Mouse (Mus musculus): ENCODE results near the gene Paxbp1. TPM values are rescaled to one million over a fixed set of nuclear protein-coding genes. Genes with fewer than 3 reads are reported as not detected.

Paxbp1 gene
- polyA plus RNA-seq, 1 experiment from 2014 or later: 36.8 TPM

- no peak overlapping the region for H3K4me2 ChIP-seq
- 64% methylated on average over 5 of the region's 5 CpGs for WGBS
- no peaks in the 10 kb centered on the region; the same call in 1 of the 2 replicates for H3K36me3 ChIP-seq
- H3K27ac ChIP-seq: 0 out of 2 replicates have a peak overlapping the region, but pooled peaks have one; percentile 5
- H3K4me1 ChIP-seq (replicated peaks): peaks cover 12% of the 10 kb centered on the region
- ATAC-seq (replicated peaks; ENCODE audit: insufficient number of reproducible peaks, insufficient read depth, low FRiP score, low read depth): no peak
- H3K27me3 ChIP-seq: no peaks in the 10 kb centered on the region
- H3K4me3 ChIP-seq: no peak overlapping the region
- H3K9me3 ChIP-seq (replicated peaks): no peaks in the 10 kb centered on the region
- no peak overlapping the region for H3K9ac ChIP-seq
Observed at GRCm38 (mm10) chr16:90995498-90995897, 48.8 kb downstream of the Paxbp1 start.

- H3K27me3 ChIP-seq: no peaks in the 10 kb centered on the region
- H3K36me3 ChIP-seq: no peaks in the 10 kb centered on the region; the same call in 1 of the 2 replicates
- 18% methylated on average over 4 of the region's 4 CpGs for WGBS
- H3K4me2 ChIP-seq: no peak overlapping the region
- no peak overlapping the region for H3K4me3 ChIP-seq
- H3K27ac ChIP-seq: 0 out of 2 replicates have a peak overlapping the region, but pooled peaks have one; percentile 5
- peaks cover 12% of the 10 kb centered on the region for H3K4me1 ChIP-seq (replicated peaks)
- 0 out of 2 replicates have a peak, but pooled peaks have one; percentile 43 for ATAC-seq (replicated peaks; ENCODE audit: insufficient number of reproducible peaks, insufficient read depth, low FRiP score, low read depth)
- H3K9me3 ChIP-seq (replicated peaks): no peaks in the 10 kb centered on the region
- no peak overlapping the region for H3K9ac ChIP-seq
Observed at GRCm38 (mm10) chr16:90995023-90995422, 49.3 kb downstream of the Paxbp1 start.

DNA sequence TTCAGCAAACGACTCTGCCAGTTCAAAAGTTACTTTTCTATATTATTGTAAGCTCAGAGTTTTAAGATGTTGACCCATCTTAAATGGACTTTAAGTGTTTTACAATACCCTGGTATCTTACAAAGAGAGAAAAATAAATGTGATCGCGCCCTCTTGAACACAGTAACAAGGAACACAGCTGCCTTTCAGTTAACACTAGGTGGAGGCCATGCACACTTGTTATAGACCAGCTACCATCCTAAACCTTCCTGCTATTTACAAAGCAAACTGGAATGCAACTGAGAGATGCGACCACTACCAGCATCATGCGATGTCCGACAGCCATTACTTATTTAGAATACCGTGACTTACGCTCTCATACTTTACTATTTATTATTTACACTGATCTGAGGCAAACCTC, 55.2 kb downstream of the Paxbp1 start:
- no peak overlapping the region for H3K4me3 ChIP-seq
- H3K27ac ChIP-seq: no peak overlapping the region
- no peak overlapping the region for H3K4me2 ChIP-seq
- no peaks in the 10 kb centered on the region for H3K27me3 ChIP-seq
- H3K36me3 ChIP-seq: peaks cover 7% of the 10 kb centered on the region; the same call in 1 of the 2 replicates
- WGBS: 93% methylated on average over 8 of the region's 8 CpGs
- ATAC-seq (replicated peaks; ENCODE audit: insufficient number of reproducible peaks, insufficient read depth, low FRiP score, low read depth): no peak
- H3K9me3 ChIP-seq (replicated peaks): no peaks in the 10 kb centered on the region
- H3K4me1 ChIP-seq (replicated peaks): no peaks in the 10 kb centered on the region
- no peak overlapping the region for H3K9ac ChIP-seq

DNA sequence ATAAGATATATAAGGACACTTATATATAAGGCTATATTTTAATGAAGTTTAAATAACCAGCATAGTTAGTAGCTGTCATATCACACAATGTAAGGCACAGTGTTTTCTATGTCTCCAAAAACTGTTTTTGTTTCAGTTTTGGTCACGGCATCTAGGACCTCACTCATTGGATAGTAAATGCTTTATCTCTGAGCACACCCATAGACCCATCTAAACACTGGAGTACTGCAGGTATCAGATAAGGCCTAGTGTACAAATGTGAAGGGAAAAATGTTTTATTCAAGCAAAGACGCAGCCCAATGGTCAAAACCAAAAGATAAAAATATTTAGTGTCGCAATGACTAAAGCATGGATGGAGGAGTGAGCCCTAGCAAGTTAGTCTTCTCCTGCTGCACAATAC, 55.7 kb downstream of the Paxbp1 start:
- H3K9ac ChIP-seq: no peak overlapping the region
- no peaks in the 10 kb centered on the region for H3K4me1 ChIP-seq (replicated peaks)
- WGBS: 81% methylated on average over 3 of the region's 3 CpGs
- H3K27ac ChIP-seq: no peak overlapping the region
- H3K9me3 ChIP-seq (replicated peaks): no peaks in the 10 kb centered on the region
- no peaks in the 10 kb centered on the region for H3K27me3 ChIP-seq
- H3K4me3 ChIP-seq: no peak overlapping the region
- H3K4me2 ChIP-seq: no peak overlapping the region
- peaks cover 7% of the 10 kb centered on the region; the same call in 1 of the 2 replicates for H3K36me3 ChIP-seq
- no peak for ATAC-seq (replicated peaks; ENCODE audit: insufficient number of reproducible peaks, insufficient read depth, low FRiP score, low read depth)

DNA sequence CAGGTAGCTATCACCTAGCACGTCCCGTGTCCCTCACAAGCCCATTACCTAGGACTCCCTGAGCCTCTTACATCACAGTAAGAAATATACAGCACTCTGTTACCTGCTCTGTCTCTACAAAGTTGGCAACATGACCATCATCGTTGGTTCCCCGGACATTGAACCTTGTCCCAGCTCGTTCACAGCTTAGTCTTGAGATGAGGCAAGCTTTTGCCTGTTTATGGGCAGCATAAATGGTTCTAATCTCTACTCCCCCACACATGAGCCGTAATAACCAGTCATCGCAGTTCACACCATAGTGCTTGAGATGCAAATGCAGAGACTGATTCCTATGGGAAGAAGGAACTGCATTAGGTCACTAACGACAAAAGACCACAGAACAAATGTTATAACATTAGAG, 56.3 kb downstream of the Paxbp1 start:
- Histone ChIP-seq H3K36me3 (peaks cover 7% of the 10 kb centered on the region; the same call in 1 of the 2 replicates), H3K27me3 (no peaks in the 10 kb centered on the region), H3K4me3 (no peak overlapping the region), H3K9ac (no peak overlapping the region), H3K4me2 (no peak overlapping the region), H3K4me1 (replicated peaks) (no peaks in the 10 kb centered on the region), H3K9me3 (replicated peaks) (no peaks in the 10 kb centered on the region), H3K27ac (no peak overlapping the region)
- no peak for ATAC-seq (replicated peaks; ENCODE audit: insufficient number of reproducible peaks, insufficient read depth, low FRiP score, low read depth)
- 83% methylated on average over 8 of the region's 8 CpGs for WGBS

- 61% methylated on average over 6 of the region's 6 CpGs for WGBS
Observed at GRCm38 (mm10) chr16:90971004-90971403, 73.3 kb downstream of the Paxbp1 start.

DNA sequence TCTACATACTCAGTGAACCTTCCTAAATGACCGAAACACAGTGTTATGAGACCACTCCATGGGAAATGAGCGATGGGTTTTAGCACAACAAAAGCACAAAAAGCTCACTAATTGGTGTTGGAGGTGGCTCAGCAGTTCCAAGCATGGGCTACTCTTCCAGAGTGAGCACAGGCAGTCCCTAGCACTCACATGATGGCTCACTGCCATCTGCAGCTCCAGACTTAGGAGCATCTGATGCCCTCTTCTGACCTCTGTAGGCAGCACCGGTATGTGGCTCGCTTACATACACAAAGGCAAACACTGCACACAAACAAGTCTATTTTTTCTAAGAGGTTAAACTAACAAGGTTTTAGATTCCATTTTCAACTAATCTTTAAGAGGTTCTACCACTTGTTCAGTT, 78.1 kb downstream of the Paxbp1 start:
- WGBS: 77% methylated on average over 4 of the region's 4 CpGs
- Histone ChIP-seq H3K4me3 (no peak overlapping the region), H3K4me1 (replicated peaks) (no peaks in the 10 kb centered on the region), H3K4me2 (no peak overlapping the region), H3K9ac (no peak overlapping the region), H3K36me3 (peaks cover 28% of the 10 kb centered on the region), H3K27me3 (no peaks in the 10 kb centered on the region), H3K27ac (no peak overlapping the region), H3K9me3 (replicated peaks) (no peaks in the 10 kb centered on the region)
- no peak for ATAC-seq (replicated peaks; ENCODE audit: insufficient number of reproducible peaks, insufficient read depth, low FRiP score, low read depth)

More at GRCm38 (mm10) chr16:90971004-90971403, 73.3 kb downstream of the Paxbp1 start:
- H3K4me3 ChIP-seq: no peak overlapping the region
- H3K4me1 ChIP-seq (replicated peaks): no peaks in the 10 kb centered on the region
- no peaks in the 10 kb centered on the region for H3K27me3 ChIP-seq
- no peaks in the 10 kb centered on the region for H3K9me3 ChIP-seq (replicated peaks)
- H3K27ac ChIP-seq: no peak overlapping the region
- H3K4me2 ChIP-seq: no peak overlapping the region
- ATAC-seq (replicated peaks; ENCODE audit: insufficient number of reproducible peaks, insufficient read depth, low FRiP score, low read depth): no peak
- H3K9ac ChIP-seq: no peak overlapping the region
- H3K36me3 ChIP-seq: peaks cover 19% of the 10 kb centered on the region

DNA sequence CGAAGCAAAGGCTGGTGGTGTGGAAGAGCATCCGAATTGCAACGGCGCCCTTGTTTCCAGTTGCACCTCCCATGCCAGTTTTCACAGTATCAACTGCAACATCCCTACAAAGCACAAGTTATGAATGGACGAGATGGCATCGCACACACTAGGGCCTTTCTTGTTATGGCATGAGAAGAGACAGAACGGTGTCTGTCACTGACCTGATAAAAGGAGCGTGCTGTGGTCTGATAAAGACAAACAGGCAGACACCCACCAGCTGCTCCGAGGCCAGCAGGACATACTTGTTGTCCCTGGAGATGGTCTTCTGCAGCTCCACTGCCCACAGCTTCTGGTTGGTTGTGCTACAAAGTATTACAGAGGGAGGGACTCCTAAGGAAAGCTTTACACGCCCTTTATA, 80.0 kb downstream of the Paxbp1 start:
- ATAC-seq (replicated peaks; ENCODE audit: insufficient number of reproducible peaks, insufficient read depth, low FRiP score, low read depth): no peak
- no peak overlapping the region for H3K4me2 ChIP-seq
- H3K27ac ChIP-seq: no peak overlapping the region
- peaks cover 26% of the 10 kb centered on the region for H3K36me3 ChIP-seq
- H3K9me3 ChIP-seq (replicated peaks): no peaks in the 10 kb centered on the region
- H3K9ac ChIP-seq: no peak overlapping the region
- 67% methylated on average over 10 of the region's 10 CpGs for WGBS
- no peak overlapping the region for H3K4me3 ChIP-seq
- H3K4me1 ChIP-seq (replicated peaks): no peaks in the 10 kb centered on the region
- H3K27me3 ChIP-seq: no peaks in the 10 kb centered on the region

Other genes with a start within 250 kb of the Paxbp1 start
- 6.2 and 6.8 TPM in 2 replicates for gene Urb1, start 234.1 kb downstream of the Paxbp1 start, polyA plus RNA-seq (2015; fragmentation: Nextera tagmentation; extraction: Ambion mirVana)
- gene Eva1c, start 217.8 kb downstream of the Paxbp1 start, polyA plus RNA-seq (2015; fragmentation: Nextera tagmentation; extraction: Ambion mirVana): 3.2 and 4.2 TPM in 2 replicates
- gene Cfap298, start 109.4 kb downstream of the Paxbp1 start, polyA plus RNA-seq (2015; fragmentation: Nextera tagmentation; extraction: Ambion mirVana): 43.9 and 44.2 TPM in 2 replicates
- gene Synj1, start 33.2 kb downstream of the Paxbp1 start, polyA plus RNA-seq (2015; fragmentation: Nextera tagmentation; extraction: Ambion mirVana): 10.3 and 11.4 TPM in 2 replicates
- gene 4932438H23Rik, start 50.6 kb upstream of the Paxbp1 start, polyA plus RNA-seq (2015; fragmentation: Nextera tagmentation; extraction: Ambion mirVana): 0.08 and 0.09 TPM in 2 replicates
- not detected in 2 replicates for gene Olig2, start 180.9 kb upstream of the Paxbp1 start, polyA plus RNA-seq (2015; fragmentation: Nextera tagmentation; extraction: Ambion mirVana)
- gene Olig1, start 225.2 kb upstream of the Paxbp1 start, polyA plus RNA-seq (2015; fragmentation: Nextera tagmentation; extraction: Ambion mirVana): 0.11 TPM in 2 replicates

Data from heart, embryonic 15.5 days (tissue).